Mouse (Mus musculus) T-cell, adult 2 months (primary cell): ENCODE results near the gene Tmem202.

Experiments used
- DNase-seq: peaks from one replicate; pipeline ENCODE4 v3.0.0; 2022; ENCODE audit warnings: low spot score

The Tmem202 gene

DNA sequence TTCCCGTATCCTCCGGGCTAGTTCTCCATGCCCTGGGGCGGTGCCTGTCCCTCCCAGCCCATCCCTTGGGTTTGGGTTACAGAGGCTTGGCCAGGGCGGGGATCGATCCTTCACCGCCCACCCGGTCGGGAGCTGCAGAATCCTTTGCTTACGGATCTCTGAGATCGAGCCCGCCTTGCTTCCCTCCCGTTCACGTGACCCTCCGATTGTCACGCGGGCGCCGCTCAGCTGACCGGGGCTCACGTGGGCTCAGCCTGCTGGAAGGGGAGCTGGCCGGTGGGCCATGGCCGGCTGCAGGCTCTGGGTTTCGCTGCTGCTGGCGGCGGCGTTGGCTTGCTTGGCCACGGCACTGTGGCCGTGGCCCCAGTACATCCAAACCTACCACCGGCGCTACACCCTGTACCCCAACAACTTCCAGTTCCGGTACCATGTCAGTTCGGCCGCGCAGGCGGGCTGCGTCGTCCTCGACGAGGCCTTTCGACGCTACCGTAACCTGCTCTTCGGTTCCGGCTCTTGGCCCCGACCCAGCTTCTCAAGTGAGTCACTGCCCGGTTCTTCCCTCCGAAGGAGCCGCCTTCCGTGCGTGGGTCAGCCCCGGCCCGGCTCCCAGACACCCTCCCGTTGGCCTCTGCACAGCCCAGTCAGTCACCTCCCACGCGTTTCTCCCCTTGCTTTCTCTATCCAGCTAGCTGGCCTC is at the start of gene Tmem202, which contains the start of gene Hexa:
TSS of gene Tmem202 (minus strand) at position 407 of the 697 bp plus-strand sequence.
TSS of gene Hexa (plus strand) at position 100 of the 697 bp plus-strand sequence.
- DNase-seq = peak; percentile 66

DNA sequence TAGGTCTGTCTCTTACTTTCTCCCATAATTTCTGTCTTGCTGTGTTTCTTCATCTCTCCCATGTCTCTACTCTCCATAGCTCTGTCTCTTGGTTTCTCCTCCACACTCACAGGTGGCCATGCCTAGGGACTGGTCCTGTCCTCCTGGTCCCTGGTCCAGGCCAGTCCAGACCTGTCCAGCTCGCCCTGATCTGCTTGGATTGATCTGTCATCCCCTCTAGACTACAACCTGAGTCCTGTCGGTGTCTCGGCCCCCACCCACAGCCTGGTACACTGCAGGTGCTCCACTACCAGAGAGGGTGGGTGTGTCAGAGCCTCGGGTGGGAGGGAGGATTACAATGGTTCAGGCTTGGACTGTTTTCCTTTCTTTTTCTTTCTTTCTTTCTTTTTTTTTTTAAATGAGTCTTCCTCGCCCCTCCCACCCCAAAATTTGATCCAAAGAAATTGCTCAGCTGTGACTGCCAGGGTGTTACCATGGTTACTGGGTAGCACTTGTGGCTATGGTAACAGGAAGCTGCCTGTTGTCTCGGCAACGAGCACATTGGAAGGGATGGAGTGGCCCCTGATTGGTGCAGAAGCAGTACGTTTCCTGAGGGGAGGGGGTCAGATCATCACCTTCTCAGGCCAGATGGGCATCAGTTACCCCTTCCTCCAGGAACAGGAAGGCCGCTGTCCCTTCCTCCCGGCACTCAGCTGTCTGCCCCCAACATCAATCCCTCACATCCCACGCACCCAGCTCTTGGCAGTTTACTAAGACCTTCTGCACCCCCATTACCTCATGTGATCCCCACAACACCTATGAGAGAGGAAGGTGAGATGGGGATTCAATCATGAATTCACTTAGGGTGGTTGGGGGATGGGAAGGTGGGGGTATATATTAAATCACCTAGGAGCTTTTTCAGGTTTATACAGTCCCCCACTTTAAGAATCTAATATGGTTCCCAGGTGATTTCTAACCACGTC is 49.3 kb upstream of the Tmem202 start:
- DNase-seq = no peak

DNA sequence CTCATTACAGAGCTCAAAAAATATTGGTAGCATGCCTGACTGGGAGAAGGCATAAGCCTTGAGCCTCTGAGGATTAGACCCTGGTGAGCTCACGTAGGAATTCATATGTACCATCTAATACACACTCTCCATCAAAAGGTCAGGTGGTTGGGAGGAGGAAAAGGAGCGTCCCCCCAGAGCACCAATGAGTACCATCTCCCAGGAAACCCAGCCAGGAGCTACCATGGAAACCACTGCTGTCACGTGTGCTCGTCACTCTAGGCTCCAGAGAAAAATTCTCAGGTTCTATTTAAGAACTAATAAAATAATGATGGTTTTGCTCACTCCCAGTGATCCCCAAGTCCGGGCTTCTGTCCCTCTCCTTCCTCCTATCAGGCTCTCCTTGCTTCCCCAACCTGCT is 48.6 kb upstream of the Tmem202 start:
- no peak for DNase-seq

DNA sequence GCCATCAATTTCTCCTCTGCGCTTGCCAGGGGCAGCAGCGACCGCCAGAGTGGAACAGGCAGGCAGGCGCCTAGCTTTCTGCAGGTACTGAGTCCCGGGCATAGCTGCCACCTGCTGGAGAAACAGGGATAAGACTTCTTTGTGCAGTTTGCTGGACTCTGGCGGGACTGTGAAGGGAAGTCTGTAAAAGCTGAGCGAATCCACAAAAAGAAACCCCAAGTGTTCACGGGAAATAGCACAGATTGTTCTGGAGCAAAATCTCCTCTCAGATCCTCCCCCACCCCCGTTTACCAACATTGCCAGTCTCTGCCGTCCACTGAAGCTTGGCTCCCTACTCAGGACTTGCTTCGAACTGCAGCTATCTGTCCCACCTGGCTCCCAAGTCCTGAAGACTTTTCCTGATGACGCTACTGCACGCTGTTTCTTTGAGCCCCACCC is 45.2 kb upstream of the Tmem202 start:
- peak; percentile 53 for DNase-seq

DNA sequence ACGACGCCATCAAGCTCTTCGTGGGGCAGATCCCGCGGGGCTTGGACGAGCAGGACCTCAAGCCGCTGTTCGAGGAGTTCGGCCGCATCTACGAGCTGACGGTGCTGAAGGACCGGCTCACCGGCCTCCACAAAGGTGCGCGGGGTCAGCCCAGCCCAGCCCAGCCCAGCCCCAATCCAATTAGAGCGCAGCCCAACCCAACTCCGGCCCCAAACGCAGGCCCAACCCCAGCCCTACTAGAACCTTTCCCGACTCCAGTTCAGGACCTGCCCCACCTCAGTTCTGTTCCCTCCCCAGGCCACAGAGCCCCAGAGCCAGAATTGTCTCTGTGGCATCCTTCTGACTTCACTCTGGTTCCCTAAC is 38.8 kb upstream of the Tmem202 start:
- DNase-seq = no peak

DNA sequence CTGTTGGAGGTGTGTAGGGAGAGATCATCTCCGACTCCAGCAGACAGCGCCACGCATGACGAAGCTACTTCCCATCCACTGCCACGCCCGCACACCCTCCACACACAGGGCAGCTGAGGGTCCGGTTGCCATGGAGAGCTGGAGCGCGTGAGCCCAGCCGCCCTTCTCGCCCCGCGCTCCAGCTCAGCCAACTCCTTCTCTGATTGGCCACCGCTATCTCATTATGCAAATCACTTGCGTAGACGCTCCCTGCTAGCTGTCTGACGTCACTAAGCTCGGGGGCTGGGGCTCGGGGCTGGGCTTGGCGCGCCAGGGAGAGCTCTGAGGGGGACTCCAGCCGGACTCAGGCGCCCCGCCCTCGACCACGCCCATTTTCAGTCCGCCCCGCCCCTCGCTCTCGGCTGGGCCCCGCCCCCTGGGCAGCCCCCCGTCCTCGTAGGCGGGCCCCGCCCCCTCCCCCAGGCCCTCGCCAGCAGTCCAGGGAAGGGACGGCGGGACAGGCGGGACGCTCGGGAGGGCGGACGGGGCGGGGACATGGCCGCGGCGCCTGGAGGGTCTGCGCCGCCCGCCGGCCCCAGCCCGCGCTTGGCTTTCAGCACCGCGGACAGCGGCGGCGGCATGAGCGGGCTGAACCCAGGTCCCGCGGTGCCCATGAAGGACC is 38.3 kb upstream of the Tmem202 start, which contains the start of gene Celf6:
TSS of gene Celf6 (plus strand) at position 74 of the 661 bp plus-strand sequence.
- DNase-seq = peak; percentile 61

DNA sequence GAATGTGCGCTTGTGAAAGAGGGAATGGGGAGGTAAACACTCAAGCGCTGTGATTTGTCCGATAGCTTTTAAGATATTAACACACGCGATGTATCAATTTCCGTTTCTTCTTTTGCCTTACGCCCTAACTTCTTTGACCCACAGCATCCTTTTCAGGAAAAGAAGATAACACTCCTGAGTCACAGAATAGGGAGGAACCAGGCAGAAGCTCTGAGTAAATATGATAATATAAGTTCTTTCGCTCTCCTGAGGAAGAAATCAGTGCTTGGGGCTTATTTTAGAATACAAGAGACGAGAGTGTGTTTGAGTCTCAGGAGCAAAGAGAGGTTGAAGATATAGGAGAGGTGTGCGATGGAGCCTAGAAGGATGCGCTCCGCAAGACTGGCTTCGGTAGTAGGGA is 37.8 kb upstream of the Tmem202 start:
- no peak for DNase-seq

DNA sequence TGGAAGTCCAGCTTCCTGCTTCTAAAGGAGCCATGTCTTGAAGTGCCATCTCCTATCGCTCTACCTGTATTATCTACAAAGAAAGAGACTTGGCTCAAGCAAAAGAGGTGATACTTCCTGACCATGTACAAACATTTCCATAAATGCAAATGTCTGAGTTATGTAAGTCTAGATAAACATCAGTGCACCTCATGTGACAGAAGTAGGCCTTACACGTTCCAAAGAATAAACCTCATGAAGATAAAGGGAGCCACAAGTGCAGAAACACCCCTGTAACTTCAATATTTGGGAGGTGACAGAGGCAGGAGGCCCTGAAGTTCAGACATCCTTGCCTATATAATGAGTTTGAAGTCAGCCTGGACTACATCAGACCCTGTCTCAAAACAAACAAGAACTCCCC is 32.2 kb upstream of the Tmem202 start:
- no peak for DNase-seq

DNA sequence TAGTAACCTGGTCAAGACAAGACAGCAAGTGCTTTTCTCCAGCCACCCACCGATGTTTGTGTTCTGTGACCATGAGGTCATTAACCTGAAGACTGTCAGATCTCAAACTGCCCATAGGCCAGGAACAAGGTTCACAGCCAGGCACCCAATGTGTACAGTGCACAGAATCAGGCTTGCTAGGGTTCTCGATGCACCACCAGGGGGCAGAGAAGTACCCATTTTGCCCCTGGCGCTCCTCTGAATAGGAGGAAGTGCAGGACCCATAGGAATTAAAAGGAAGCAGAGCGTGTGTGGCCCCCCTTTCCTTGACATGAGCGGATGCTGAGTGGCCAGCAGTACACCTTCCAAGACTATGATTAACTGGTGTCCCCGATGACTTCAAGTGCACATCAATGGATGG is 27.5 kb upstream of the Tmem202 start:
- peak; percentile 48 for DNase-seq

DNA sequence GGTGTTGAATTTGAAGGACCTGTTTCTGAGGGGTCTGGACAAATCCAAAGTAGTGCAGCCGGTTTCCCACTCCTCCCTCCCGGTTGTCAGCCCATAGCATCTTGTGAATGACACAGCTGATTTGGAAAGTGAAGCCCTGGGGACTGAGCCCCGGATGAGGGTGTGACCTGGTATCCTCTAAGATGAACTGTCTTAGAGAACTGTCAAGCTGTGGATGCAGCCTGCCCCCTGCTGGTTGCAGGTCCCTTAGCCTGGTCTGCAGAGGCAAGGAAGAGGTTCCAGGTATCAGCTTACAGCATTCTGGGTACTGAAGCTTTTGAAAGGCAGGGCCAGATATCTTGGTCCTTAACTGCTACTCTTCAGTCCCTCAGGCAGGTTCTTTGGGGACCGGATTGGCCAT is 26.0 kb upstream of the Tmem202 start:
- DNase-seq = peak; percentile 78

DNA sequence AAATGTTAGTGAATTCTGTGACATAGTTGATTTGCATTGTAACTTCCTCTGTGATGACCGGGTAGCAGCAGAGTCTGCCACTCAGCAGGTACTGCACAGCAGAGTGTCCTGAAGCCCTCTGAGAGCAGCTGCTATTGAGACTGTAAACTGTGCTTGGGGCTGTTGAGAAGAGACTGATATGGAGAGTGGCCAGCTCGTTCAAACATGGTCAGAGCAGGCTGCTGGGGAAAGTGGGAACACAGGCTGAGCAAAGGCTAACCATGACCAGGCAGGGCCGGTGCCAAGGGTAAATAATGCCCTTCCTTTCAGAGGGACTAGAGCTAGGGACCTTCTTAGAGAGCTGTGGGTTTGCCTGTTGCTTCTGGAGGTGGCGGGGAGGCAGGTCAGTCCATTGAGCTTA is 14.1 kb upstream of the Tmem202 start:
- DNase-seq = no peak

DNA sequence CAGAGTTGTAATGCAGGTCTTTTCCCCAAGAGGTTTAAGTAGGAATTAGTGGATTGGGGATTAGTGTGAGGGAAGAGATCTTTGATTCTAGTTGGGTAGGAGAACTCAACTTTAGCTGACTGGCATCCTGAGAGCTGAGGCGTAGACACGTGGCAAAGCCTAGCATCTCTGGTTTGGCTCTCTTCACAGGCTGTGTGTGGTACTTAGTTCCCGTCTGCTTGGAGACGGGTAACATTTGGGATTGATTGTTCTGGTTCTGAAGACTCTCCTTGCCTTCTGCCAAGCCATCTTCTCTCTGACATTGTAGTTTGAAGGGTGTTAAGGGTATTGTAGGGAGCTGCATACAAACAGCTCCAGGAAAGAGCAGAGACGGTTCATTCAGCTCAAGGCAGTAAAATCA is 13.0 kb upstream of the Tmem202 start:
- no peak for DNase-seq

DNA sequence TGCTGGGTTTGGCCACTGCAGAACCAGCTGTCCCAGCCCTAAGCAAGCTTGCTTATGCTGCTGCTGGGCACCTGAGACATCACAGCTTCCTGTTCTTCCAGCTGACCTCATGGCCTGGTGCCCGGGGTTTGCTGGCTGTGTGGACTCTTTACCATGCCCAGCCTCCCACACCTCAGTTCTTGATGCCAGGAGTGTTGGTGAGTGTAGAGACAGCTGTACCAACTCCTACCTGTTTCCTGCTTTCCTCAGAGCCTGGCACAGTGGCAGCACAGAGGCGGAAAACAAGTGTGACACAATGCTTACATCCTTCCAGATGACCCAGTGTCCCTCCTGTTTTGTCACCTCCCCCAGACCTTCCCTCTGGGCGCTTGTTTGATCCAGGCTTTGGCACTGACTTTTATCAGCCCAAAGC is 12.0 kb upstream of the Tmem202 start:
- no peak for DNase-seq

DNA sequence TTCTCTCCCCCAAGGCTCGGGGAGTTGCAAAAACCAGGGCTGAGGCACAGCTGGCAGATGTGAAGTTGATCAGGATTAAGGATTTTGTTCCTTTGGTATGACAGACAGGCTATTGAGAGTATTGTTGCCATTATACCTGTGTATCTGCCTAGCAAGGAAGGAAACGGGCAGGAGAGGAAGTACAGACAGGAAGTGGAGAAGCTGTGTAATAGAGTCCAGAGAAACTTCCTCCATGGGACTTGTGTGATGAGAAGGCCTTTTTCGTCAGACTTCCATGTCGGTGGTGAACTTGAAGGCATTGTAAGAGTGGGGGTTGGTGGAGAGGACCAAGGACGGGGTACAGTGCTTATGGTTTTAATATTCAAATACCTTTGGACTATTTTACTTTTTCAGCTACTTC is 11.4 kb upstream of the Tmem202 start:
- DNase-seq = no peak

DNA sequence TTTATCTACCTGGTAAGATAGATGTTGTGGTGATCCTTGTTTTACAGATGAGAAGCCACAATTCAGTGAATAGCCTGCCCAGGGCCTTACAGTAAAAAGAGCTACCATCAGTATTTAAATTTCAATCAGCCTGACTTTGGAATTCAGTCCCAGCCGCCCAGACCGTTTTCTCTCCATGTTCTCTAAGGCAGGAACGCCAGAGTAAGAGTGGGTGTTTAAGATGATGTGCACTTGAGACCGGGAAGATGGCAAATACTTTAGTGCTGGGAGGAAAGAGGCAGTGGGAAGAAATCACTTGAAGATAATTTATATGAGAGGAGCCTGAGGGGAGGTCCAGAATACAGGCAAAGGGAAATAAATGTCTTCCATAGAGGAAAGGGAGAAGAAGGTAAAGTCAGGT is 10.4 kb upstream of the Tmem202 start:
- no peak for DNase-seq

DNA sequence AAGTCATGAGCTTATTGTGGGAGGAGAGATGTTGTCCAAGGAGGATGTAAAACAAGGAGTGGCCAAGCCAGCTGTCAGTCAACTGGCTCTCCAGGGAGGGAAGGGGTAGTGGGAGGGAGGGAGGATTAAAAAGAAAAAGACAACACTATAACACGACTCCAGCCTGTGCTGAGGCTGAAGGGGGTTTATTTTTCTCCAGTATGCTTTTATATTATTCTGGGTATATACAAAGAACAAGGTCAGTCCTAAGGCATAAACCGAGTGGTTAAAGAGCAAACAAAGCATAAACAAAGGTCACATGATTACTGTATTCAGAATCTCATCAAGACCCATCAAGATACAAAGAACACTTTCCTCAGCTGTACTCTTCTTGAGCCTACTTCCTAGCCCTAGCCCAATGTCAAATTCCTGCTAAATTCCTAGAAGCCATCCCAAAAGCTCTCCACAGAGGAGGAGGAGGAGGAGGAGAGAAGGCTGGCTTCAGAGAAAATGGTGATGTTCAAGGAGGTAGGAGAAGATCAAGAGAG is 9.4 kb upstream of the Tmem202 start:
- no peak for DNase-seq

DNA sequence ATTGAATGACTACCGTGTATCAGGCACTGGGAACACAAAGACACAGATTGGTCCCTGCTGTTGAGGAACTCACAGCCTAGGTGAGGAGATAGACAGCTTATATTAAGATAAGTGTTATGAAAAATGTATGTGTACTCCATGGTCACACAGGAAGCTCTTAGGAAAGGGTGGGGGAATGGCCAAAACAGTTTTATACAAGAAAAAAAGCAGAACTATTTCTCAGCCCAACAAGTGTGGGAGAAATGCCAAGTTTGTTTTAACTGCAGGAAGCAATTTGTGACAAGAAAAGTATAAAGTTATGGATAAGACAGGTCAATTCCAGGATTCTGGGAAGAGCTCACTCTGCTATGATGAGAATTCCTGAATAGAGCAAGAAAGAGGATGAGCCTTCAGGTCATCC is 8.2 kb upstream of the Tmem202 start:
- no peak for DNase-seq

DNA sequence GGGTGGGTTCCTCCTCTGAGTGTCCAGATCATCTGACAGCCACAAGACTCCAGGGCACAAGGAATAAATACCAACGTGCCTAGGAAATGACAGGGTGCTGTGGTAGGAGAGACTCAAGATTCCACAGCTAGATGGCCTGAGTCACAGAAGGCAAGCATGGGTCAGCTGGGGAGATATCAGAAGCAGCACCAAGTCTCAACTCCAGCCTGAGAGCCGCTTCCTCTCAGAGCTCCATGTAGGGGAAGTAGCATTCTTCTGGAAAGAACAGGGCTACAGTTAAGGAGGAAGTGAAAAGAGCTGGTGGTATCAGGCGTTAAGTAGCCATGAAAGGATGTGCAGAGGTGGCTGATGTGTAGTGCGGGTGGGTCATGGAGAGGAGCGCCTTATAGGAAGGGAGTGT is 5.1 kb upstream of the Tmem202 start:
- DNase-seq = no peak

DNA sequence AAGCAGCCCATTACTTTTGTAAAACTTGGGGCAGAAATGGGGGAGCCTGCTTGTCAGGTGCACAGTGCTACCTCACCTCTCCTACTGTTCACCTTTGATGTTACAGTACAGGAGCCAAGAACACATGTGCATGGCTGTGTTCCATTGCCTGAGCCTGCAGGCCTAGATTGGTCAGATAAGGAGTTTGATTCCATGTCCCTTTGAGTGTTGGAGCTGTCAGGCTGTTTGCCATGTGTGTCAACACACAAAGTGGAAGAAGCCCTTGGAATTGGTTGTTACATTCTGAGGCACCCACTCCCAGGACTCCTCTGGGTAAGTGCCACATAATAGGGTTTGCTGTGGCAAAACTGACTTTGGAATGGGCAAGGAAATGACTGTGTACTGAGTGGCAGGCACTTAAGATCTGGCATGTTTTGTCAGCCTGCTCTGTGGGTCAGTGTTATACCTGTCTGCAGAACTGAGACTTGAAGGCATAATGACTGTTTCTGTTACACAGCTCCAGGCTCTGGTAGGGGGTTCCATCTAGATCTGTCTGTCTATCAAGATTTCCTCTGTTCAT is 3.2 kb upstream of the Tmem202 start:
- DNase-seq = no peak

DNA sequence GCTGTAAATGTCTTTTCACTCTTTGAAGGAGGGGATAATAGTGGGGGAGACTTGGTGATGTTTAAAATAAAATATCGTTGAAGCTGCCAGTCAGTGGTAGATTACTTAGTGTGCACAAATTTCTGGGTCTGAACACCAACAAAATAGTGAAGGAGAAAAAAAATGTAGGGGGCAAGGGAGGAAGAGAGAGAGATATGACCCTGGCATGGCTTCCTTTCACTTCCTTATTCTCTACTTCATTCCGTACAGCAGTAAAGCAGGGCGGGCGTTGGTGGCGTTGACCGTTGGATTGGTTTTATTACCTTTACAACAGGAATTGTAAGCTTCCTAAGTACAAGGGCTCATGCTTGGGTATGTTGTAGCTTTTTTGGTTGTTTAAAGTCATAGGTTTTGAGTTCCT is 2.0 kb upstream of the Tmem202 start:
- DNase-seq = no peak

DNA sequence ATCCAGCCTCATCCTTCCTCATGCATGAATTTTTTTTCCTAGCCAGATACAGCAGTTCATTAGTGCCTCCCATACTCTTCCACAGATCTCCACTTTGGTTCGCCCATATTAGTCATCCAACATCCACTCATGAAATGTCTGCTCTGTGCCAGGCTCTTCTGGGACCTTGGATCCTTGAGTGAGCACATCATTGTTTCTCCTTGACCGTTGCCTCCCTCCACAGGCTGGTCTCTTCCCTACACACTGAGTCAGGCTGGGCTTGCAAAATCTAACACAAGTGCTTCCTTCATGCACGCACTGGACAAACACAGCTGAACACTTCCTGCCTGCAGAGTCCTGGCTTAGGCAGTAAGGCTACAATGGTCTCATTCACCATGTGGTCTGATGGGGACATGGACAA is 2.0 kb downstream of the Tmem202 start:
- DNase-seq = no peak

DNA sequence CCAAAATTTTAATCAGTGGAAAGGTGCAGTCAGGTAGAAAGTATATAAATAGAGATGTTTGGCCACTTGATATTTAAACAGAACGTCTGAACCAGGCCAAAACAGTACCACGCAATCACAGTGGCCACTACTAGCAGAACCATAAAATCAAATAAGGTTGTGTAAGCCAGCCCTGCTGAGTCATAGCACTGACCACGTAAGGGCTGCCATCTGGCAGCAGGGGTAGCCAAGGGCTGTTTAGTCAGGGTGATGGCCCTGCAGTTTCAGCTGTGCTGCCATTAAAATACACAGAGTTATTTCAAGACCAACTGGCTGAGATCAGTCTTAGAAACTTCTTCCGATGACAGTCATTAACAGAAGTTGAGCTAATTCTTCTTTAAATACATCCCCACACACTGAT is 5.8 kb downstream of the Tmem202 start:
- no peak for DNase-seq
